Mouse (Mus musculus): ENCODE measurements around the gene Kcnma1.

Kcnma1 gene

DNA sequence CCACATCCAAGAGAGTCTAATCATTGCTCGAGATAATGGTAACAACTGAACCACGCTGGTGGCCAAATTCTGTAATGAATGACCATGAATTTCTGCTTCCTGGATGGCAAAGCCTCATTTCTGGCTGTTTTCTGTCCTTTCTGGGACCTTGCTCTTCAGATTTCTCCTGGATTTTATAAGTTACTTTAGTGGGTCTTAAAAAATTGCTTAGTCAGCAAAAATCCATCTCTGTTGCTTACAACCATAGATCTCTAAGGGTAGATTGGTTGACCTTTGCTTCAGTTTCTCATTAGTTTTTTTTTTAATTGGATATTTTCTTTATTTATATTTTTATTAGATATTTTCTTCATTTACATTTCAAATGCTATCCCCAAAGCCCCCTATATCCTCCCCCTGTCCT is 496.9 kb downstream of the Kcnma1 start:
- H3K9me3 ChIP-seq (ENCODE audit: low read length), result no peaks in the 10 kb centered on the region; the same call in 1 of the 2 replicates
- H3K27me3 ChIP-seq (ENCODE audit: insufficient read depth, low read length), result no peaks in the 10 kb centered on the region
- H3K4me3 ChIP-seq (replicated peaks; ENCODE audit: low read length), result no peak overlapping the region
- H3K36me3 ChIP-seq (ENCODE audit: insufficient read depth, low read length), result no peaks in the 10 kb centered on the region
- TF ChIP-seq CTCF (conservative IDR thresholded peaks at IDR 0.05; ENCODE audit: low read length), result no peak
- no peak for TF ChIP-seq POU5F1 (IDR thresholded peaks at IDR 0.05; ENCODE audit: borderline replicate concordance, low read length)
- no peak for TF ChIP-seq NANOG (IDR thresholded peaks at IDR 0.05; ENCODE audit: borderline replicate concordance, low read length)
- no peaks in the 10 kb centered on the region for H3K4me1 ChIP-seq (replicated peaks; ENCODE audit: low read depth, low read length)

GRCm38 (mm10) chr14:23509792-23510191 is 504.5 kb downstream of the Kcnma1 start:
- Histone ChIP-seq H3K4me1 (replicated peaks; ENCODE audit: low read depth, low read length) (no peaks in the 10 kb centered on the region), H3K4me3 (replicated peaks; ENCODE audit: low read length) (no peak overlapping the region), H3K27me3 (ENCODE audit: insufficient read depth, low read length) (no peaks in the 10 kb centered on the region), H3K36me3 (ENCODE audit: insufficient read depth, low read length) (no peaks in the 10 kb centered on the region), H3K9me3 (ENCODE audit: low read length) (peaks cover 28% of the 10 kb centered on the region)
- TF ChIP-seq NANOG (IDR thresholded peaks at IDR 0.05; ENCODE audit: borderline replicate concordance, low read length) (no peak), POU5F1 (IDR thresholded peaks at IDR 0.05; ENCODE audit: borderline replicate concordance, low read length) (no peak), CTCF (conservative IDR thresholded peaks at IDR 0.05; ENCODE audit: low read length) (no peak)

GRCm38 (mm10) chr14:23502236-23502790 is 512.0 kb downstream of the Kcnma1 start:
- peaks cover 8% of the 10 kb centered on the region for H3K4me1 ChIP-seq (replicated peaks; ENCODE audit: low read depth, low read length)
- H3K4me3 ChIP-seq (replicated peaks; ENCODE audit: low read length), result no peak overlapping the region
- H3K36me3 ChIP-seq (ENCODE audit: insufficient read depth, low read length), result no peaks in the 10 kb centered on the region
- TF ChIP-seq POU5F1 (IDR thresholded peaks at IDR 0.05; ENCODE audit: borderline replicate concordance, low read length), result no peak
- TF ChIP-seq CTCF (conservative IDR thresholded peaks at IDR 0.05; ENCODE audit: low read length), result no peak
- TF ChIP-seq NANOG (IDR thresholded peaks at IDR 0.05; ENCODE audit: borderline replicate concordance, low read length), result no peak
- H3K9me3 ChIP-seq (ENCODE audit: low read length), result no peaks in the 10 kb centered on the region
- no peaks in the 10 kb centered on the region for H3K27me3 ChIP-seq (ENCODE audit: insufficient read depth, low read length)

GRCm38 (mm10) chr14:23496801-23497200 is 517.5 kb downstream of the Kcnma1 start:
- H3K36me3 ChIP-seq (ENCODE audit: insufficient read depth, low read length), result no peaks in the 10 kb centered on the region
- TF ChIP-seq POU5F1 (IDR thresholded peaks at IDR 0.05; ENCODE audit: borderline replicate concordance, low read length), result no peak
- TF ChIP-seq NANOG (IDR thresholded peaks at IDR 0.05; ENCODE audit: borderline replicate concordance, low read length), result no peak
- TF ChIP-seq CTCF (conservative IDR thresholded peaks at IDR 0.05; ENCODE audit: low read length), result no peak
- peaks cover under 1% of the 10 kb centered on the region; the same call in 1 of the 2 replicates for H3K4me1 ChIP-seq (replicated peaks; ENCODE audit: low read depth, low read length)
- H3K9me3 ChIP-seq (ENCODE audit: low read length), result no peaks in the 10 kb centered on the region
- H3K4me3 ChIP-seq (replicated peaks; ENCODE audit: low read length), result no peak overlapping the region
- H3K27me3 ChIP-seq (ENCODE audit: insufficient read depth, low read length), result no peaks in the 10 kb centered on the region

- TF ChIP-seq CTCF (conservative IDR thresholded peaks at IDR 0.05; ENCODE audit: low read length) (no peak), POU5F1 (IDR thresholded peaks at IDR 0.05; ENCODE audit: borderline replicate concordance, low read length) (no peak), NANOG (IDR thresholded peaks at IDR 0.05; ENCODE audit: borderline replicate concordance, low read length) (no peak)
- no peaks in the 10 kb centered on the region for H3K27me3 ChIP-seq (ENCODE audit: insufficient read depth, low read length)
- no peaks in the 10 kb centered on the region for H3K36me3 ChIP-seq (ENCODE audit: insufficient read depth, low read length)
- no peak overlapping the region for H3K4me3 ChIP-seq (replicated peaks; ENCODE audit: low read length)
- no peaks in the 10 kb centered on the region for H3K4me1 ChIP-seq (replicated peaks; ENCODE audit: low read depth, low read length)
- H3K9me3 ChIP-seq (ENCODE audit: low read length), result no peaks in the 10 kb centered on the region
Observed at GRCm38 (mm10) chr14:23496236-23496740, 518.0 kb downstream of the Kcnma1 start.

DNA sequence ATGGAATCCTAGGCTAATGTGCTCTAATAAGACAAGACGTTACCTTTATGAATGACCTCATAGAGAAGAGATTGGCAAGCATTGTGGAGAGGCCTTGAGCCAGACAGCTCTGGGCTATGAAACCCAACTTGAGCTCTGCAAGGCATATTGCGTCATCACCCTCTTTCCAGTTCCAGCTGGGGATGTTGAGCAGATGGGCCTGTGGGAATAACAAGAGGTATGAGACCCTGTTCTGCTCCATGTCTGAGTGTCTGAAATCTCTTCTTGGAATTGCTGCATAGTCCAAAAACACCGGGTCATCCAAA is 519.8 kb downstream of the Kcnma1 start:
- H3K9me3 ChIP-seq (ENCODE audit: low read length), result no peaks in the 10 kb centered on the region
- H3K27me3 ChIP-seq (ENCODE audit: insufficient read depth, low read length), result no peaks in the 10 kb centered on the region
- H3K4me1 ChIP-seq (replicated peaks; ENCODE audit: low read depth, low read length), result no peaks in the 10 kb centered on the region
- TF ChIP-seq POU5F1 (IDR thresholded peaks at IDR 0.05; ENCODE audit: borderline replicate concordance, low read length) (no peak), CTCF (conservative IDR thresholded peaks at IDR 0.05; ENCODE audit: low read length) (no peak), NANOG (IDR thresholded peaks at IDR 0.05; ENCODE audit: borderline replicate concordance, low read length) (no peak)
- H3K4me3 ChIP-seq (replicated peaks; ENCODE audit: low read length), result no peak overlapping the region
- H3K36me3 ChIP-seq (ENCODE audit: insufficient read depth, low read length), result no peaks in the 10 kb centered on the region

- Histone ChIP-seq H3K36me3 (ENCODE audit: insufficient read depth, low read length) (no peaks in the 10 kb centered on the region), H3K4me1 (replicated peaks; ENCODE audit: low read depth, low read length) (no peaks in the 10 kb centered on the region), H3K9me3 (ENCODE audit: low read length) (no peaks in the 10 kb centered on the region), H3K27me3 (ENCODE audit: insufficient read depth, low read length) (no peaks in the 10 kb centered on the region), H3K4me3 (replicated peaks; ENCODE audit: low read length) (no peak overlapping the region)
- TF ChIP-seq CTCF (conservative IDR thresholded peaks at IDR 0.05; ENCODE audit: low read length) (no peak), NANOG (IDR thresholded peaks at IDR 0.05; ENCODE audit: borderline replicate concordance, low read length) (no peak), POU5F1 (IDR thresholded peaks at IDR 0.05; ENCODE audit: borderline replicate concordance, low read length) (no peak)
Observed at GRCm38 (mm10) chr14:23493750-23494495, 520.4 kb downstream of the Kcnma1 start.

- Histone ChIP-seq H3K36me3 (ENCODE audit: insufficient read depth, low read length) (no peaks in the 10 kb centered on the region), H3K27me3 (ENCODE audit: insufficient read depth, low read length) (no peaks in the 10 kb centered on the region), H3K4me1 (replicated peaks; ENCODE audit: low read depth, low read length) (no peaks in the 10 kb centered on the region), H3K9me3 (ENCODE audit: low read length) (no peaks in the 10 kb centered on the region), H3K4me3 (replicated peaks; ENCODE audit: low read length) (no peak overlapping the region)
- TF ChIP-seq CTCF (conservative IDR thresholded peaks at IDR 0.05; ENCODE audit: low read length), result no peak
Observed at GRCm38 (mm10) chr14:23492581-23493360, 521.5 kb downstream of the Kcnma1 start.
